Mouse (Mus musculus) monocyte, adult 2 months (primary cell): ENCODE measurements around the gene Fam126a.

ENCODE experiments used
- DNase-seq, 2 experiments: peaks; one replicate each; pipeline ENCODE4 v3.0.0; 2022; ENCODE audit warnings: low spot score in 2 of 2, low read depth in 1 of 2

Fam126a gene

GRCm38 (mm10) chr5:24041341-24041852 lies 10.9 kb upstream of the Fam126a start:
- no peak for DNase-seq

GRCm38 (mm10) chr5:24040601-24041000 lies 10.1 kb upstream of the Fam126a start:
- no peak for DNase-seq

- peak; percentile 31 to 40 for DNase-seq
Observed at GRCm38 (mm10) chr5:24039423-24039822, 8.9 kb upstream of the Fam126a start.

GRCm38 (mm10) chr5:24038819-24039218 lies 8.3 kb upstream of the Fam126a start:
- DNase-seq, result no peak

- no peak for DNase-seq
Observed at GRCm38 (mm10) chr5:24038190-24038589, 7.7 kb upstream of the Fam126a start.

- no peak for DNase-seq
Observed at GRCm38 (mm10) chr5:24036731-24037130, 6.2 kb upstream of the Fam126a start.

GRCm38 (mm10) chr5:24034970-24035369 lies 4.5 kb upstream of the Fam126a start:
- DNase-seq, result no peak

- no peak for DNase-seq
Observed at GRCm38 (mm10) chr5:24034091-24034490, 3.6 kb upstream of the Fam126a start.

GRCm38 (mm10) chr5:24029946-24030578 lies 428 bp downstream of the Fam126a start:
- DNase-seq, result no peak

GRCm38 (mm10) chr5:24029331-24029771 lies 1.1 kb downstream of the Fam126a start:
- peak in 1 of 2 experiments; percentile 10 for DNase-seq

- no peak for DNase-seq
Observed at GRCm38 (mm10) chr5:24024957-24025356, 5.5 kb downstream of the Fam126a start.

GRCm38 (mm10) chr5:24023226-24023625 lies 7.3 kb downstream of the Fam126a start:
- DNase-seq, result no peak

GRCm38 (mm10) chr5:24021683-24022082 lies 8.8 kb downstream of the Fam126a start:
- no peak for DNase-seq

GRCm38 (mm10) chr5:24020380-24020779 lies 10.1 kb downstream of the Fam126a start:
- DNase-seq, result no peak

GRCm38 (mm10) chr5:24019341-24020185 lies 10.9 kb downstream of the Fam126a start:
- no peak for DNase-seq

GRCm38 (mm10) chr5:24018621-24019261 lies 11.7 kb downstream of the Fam126a start:
- no peak for DNase-seq

- DNase-seq, result no peak
Observed at GRCm38 (mm10) chr5:24016912-24017311, 13.6 kb downstream of the Fam126a start.

- DNase-seq, result no peak
Observed at GRCm38 (mm10) chr5:24013338-24014003, 17.0 kb downstream of the Fam126a start.

GRCm38 (mm10) chr5:23999083-23999671 lies 31.3 kb downstream of the Fam126a start:
- no peak for DNase-seq

- DNase-seq, result no peak
Observed at GRCm38 (mm10) chr5:23995951-23996350, 34.5 kb downstream of the Fam126a start.

GRCm38 (mm10) chr5:23994929-23995328 lies 35.6 kb downstream of the Fam126a start:
- DNase-seq, result no peak
